Mouse (Mus musculus) embryo, embryonic 10 days (tissue): ENCODE measurements at regions not wholly inside any gene's neighbourhood (a gene's known extent, or its start where the extent isn't known, plus 50 kb on each side); places are given as distances from the start of the nearest gene placed in this dataset.
A peak's percentile ranks its signal among the peaks of the same experiment; 100 is the strongest.
"Not testable (repeated sequence)": the region's sequence is repeated elsewhere in the genome, so short reads cannot be mapped to it uniquely, and the experiment has no call there.

Source experiments
- DNase-seq: peaks from one replicate; pipeline ENCODE4 v3.0.0-alpha.2; 2015; ENCODE audit warnings: low spot score

- DNase-seq: not testable (repeated sequence)
Measured at GRCm38 (mm10) chr14:53704351-53704750, 549.6 kb downstream of the Dad1 start.

DNA sequence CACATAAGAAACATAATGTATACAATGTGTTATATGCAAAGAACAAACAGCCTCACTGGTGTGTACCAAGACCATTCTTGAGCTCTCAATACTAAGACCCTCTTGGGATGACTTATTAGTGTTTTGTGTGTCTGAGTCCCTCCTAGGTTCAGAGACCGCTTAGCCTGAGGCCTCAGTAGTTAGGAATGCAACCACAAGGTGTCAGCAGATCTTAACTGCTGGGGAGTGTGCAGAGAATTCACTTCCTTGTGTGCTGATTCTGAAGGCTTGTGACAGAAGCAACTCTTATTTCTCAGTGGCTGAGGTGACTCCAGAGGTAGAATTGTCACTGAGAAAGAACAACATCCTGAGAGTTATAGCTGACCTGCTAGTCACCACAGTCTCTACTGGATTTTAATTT is 550.3 kb downstream of the Dad1 start:
- DNase-seq: not testable (repeated sequence)

DNA sequence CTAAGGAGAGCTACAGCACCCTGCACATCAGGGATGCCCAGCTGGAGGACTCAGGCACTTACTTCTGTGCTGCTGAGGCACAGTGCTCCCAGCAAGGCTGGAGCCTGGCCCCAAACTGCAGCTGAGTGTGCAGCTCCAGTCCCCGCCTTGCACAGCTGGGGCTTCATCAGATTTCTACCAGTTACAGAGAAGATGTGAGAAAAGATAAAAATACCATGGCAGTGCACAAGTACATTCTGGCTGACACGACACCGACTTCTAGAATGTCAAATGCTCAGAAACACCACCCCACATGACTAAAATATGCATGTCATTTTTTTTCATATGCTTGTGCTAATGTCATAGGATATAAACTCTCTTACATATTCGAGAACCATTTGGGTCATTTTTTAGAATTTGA is 569.8 kb downstream of the Dad1 start:
- DNase-seq: not testable (repeated sequence)

GRCm38 (mm10) chr14:53683361-53684015 is 570.4 kb downstream of the Dad1 start:
- DNase-seq: not testable (repeated sequence)

DNA sequence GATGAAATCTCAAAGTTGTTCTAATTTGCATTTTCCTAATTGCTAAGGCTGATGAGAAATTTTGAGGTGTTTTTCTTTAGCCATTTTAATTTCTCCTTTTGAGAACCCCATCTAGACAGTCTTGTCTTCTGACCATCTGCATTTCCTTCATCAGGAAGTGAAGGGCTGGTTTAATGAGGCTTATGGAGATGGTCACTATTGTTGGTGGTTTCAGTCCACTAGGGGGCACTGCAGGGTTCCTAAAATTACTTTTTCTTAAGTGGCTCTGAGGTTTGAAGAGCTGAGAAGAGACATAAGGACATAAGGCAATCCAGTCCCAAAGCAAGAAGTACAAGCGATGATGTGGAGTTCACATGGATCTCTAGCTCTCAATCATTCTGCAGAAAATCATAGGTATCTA is 571.2 kb downstream of the Dad1 start:
- DNase-seq: not testable (repeated sequence)

DNA sequence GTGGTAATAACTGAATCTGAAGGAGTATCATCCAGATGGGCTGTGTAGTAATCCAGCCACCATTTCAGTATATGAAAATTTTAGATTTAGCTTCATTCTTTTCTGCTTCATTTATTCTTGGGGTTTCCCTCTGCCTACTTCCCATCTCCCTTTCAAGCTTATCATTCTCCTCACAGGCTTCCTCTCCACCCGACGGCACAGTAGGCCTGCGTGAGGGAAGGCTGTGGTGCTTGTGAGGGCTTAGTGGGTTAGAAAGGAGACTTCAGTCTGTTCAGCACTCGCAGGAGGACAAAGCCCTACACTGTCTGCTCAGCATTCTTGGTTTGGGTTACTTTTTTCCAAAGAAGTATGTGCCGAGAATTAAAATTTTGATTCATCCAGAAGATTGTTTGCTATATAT is 572.6 kb downstream of the Dad1 start:
- not testable (repeated sequence) for DNase-seq

DNA sequence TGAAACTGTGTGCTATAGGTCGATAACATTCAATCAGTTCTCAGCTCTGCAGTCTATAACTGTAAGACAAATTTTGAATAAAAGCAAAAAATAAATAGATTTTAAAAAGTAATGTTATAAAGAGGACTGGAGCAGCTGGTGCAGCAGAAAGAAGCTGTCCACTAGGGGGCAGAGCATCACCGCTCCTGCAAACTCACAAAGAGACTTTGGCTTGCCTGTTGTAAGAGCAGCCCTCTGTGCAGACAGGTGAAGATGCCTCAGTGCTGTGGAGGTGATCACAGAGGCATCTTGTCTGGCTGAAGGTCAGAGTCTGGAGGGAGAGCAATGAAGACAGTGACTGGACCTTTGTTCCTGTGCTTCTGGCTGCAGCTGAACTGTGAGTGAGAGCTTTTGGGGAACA is 588.2 kb downstream of the Dad1 start:
- DNase-seq: peak; percentile 54

GRCm38 (mm10) chr14:53662700-53663355 is 591.1 kb downstream of the Dad1 start:
- DNase-seq: not testable (repeated sequence)

- DNase-seq: not testable (repeated sequence)
Measured at GRCm38 (mm10) chr14:53654669-53655068, 599.2 kb downstream of the Dad1 start.

DNA sequence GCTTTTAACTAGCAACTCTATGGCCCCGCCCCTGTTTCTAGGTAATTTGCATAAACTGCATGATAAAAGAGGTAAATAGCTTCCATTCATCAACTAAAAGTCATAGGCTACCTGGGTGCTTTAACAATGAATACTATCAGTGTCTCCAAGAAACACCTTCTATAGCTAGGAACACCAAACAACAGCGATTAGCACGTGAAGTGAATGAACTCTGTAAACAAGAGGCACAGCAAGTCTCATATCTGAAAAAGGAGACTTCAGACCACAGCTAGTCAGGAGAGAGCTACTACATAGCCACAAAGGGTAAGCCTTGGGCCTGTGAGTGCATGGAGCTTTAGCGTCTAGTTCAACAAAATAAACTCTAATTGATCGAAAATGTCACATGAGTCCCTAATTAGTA is 602.8 kb downstream of the Dad1 start:
- not testable (repeated sequence) for DNase-seq

DNA sequence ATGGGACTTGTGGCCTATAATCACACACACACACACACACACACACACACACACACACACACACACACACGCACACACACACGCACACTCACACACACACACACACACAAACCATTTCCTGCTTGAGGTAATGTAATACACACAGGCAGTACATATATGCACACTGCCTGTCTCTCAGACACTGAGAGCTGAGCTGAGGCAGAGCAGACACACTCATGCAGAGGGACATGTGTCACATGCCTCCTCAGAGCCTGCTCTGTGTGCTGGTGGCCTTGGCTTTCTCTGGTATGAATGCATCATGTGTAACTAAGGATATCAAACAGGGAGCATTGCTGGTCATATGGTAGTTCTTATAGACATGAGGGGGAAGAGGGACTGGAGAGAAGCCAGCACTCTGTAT is 604.7 kb downstream of the Dad1 start:
- DNase-seq: not testable (repeated sequence)

GRCm38 (mm10) chr14:53640441-53640840 is 613.5 kb downstream of the Dad1 start:
- not testable (repeated sequence) for DNase-seq

- DNase-seq: peak; percentile 69
Measured at GRCm38 (mm10) chr14:53637664-53638063, 616.2 kb downstream of the Dad1 start.

DNA sequence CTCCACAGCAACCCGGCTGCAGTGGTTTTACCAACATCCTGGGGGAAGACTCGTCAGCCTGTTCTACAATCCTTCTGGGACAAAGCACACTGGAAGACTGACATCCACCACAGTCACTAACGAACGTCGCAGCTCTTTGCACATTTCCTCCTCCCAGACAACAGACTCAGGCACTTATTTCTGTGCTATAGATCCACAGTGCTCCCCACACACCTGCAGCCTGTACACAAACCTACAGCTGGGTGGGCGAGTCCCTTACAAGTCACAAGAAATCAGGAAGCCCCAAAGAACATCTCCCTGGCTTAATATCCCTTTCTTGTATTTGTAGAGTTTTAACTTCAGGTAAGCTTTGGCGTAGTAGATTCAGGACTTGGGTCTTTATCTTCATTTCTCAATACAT is 618.7 kb downstream of the Dad1 start:
- not testable (repeated sequence) for DNase-seq

DNA sequence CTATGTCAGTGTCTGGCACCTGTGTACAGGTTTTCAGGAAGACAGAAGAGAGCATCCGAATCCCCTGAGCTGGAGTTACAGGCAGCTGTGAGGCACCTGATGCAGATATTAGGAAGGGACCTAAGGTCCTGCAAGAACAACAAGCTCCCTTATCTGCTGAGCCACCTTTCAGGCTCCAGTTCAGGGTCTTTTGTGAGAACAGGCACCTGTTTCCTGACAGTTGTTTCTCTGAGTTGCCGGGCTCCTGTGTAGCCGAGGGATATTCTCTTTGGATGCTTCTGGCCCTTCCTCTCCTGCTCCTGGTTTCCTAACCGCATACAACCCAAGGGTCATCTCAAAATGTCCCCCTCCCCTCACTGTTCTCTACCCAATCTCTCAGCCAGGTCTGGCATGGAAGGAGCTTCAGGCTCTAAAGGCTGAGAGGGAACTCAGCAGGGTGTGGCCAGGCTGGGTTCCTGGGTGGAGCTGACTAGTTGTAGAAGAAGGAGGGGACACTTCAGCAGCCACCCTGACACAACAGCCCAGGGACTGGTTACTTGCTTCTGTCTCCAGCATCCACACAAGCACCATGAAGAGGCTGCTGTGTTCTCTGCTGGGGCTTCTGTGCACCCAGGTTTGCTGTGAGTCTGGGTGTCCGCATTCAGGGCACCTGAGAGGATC is 619.5 kb downstream of the Dad1 start:
- not testable (repeated sequence) for DNase-seq

- DNase-seq: not testable (repeated sequence)
Measured at GRCm38 (mm10) chr14:53633743-53634142, 620.2 kb downstream of the Dad1 start.

DNA sequence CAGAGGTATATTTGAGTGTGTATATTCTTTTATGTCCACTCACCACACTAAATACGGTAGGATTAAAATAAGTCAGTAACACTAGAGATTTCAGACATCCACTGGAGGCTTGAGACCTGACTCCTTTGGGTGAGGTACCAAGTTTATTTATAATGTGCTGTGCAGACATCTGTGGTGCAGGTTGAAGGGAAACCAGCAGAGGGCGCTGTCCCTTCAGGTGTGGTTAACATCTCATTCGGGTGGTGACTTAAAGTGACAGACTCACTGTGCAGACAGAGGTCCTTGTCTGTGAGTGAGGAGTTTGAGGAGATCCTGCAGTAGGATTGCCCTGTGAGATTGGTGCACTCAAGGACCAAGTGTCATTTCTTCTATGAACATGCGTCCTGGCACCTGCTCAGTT is 632.5 kb downstream of the Dad1 start:
- not testable (repeated sequence) for DNase-seq

DNA sequence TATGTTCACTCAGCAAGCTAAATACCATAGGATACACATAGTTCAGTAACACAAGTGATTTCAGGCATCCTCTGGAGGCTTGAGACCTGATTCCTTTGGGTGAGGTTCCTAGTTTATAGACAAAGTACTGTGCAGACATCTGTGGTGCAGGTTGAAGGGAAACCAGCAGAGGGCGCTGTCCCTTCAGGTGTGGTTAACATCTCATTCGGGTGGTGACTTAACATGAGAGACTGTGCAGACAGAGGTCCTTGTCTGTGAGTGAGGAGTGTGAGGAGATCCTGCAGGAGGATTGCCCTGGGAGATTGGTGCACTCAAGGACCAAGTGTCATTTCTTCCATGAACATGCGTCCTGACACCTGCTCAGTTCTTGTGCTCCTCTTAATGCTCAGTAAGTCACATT is 637.8 kb downstream of the Dad1 start:
- DNase-seq: not testable (repeated sequence)

GRCm38 (mm10) chr14:53614341-53614740 is 639.6 kb downstream of the Dad1 start:
- peak; percentile 21 for DNase-seq

DNA sequence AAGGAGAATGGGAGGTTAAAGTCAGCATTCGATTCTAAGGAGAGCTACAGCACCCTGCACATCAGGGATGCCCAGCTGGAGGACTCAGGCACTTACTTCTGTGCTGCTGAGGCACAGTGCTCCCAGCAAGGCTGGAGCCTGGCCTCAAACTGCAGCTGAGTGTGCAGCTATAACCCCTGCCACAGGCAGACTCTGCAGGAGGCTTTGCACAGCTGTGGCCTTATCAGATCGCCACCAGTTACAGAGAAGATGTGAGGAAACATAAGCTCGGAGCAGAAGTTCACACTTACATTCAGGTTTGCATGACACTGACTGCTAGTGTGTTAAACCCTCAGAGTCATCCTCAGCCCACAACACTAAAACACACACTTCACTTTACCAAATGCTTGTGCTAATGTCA is 654.6 kb downstream of the Dad1 start:
- DNase-seq: not testable (repeated sequence)

- not testable (repeated sequence) for DNase-seq
Measured at GRCm38 (mm10) chr14:53597287-53597686, 656.6 kb downstream of the Dad1 start.

DNA sequence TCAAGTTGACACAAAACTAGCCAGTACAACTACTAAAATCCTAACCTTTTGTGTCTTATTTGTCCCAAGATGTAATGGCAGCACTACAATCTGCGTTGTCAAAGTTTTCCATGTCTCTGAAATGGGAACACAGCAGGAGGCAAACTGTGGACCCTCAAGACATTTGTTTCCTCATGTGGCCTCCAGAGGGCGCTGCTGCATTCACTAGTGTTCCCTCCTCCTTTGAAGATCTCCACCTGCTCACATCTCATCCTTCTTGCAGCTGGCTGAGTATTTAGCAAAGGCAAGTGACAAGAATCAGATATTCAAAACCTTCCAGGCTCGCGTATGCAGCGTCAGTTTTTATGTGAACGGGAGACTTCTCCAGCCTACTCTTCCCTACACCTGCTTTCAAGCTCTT is 663.3 kb downstream of the Dad1 start:
- peak; percentile 39 for DNase-seq

DNA sequence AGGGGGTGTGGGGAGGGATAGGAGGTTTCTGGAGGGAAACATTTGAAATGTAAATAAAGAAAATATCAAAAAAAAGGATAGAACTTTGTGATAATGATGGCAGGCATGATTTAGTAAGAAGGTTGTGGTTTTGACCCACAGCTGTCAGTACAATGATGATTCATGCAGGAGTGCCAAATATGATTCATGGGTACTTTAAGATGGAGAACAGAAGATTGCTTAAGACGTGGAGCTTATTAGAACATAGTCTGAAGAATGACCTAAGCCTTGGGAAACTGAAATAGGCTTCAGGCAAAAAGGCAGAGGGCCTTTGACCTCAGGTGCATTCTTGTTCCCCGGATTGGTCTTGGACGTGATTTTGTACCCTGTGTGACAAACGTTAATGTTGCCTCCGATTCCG is 671.4 kb downstream of the Dad1 start:
- not testable (repeated sequence) for DNase-seq
